Mouse (Mus musculus) right cerebral cortex, adult 18-20 months (tissue): ENCODE results near the gene Btbd3.
A peak's percentile ranks its signal among the peaks of the same experiment; 100 is the strongest.
"Not testable (repeated sequence)": the region's sequence is repeated elsewhere in the genome, so short reads cannot be mapped to it uniquely, and the experiment has no call there.

Source experiments
- DNase-seq: peaks from one replicate; pipeline ENCODE4 v3.0.0; 2022; ENCODE audit warnings: mixed read lengths

The Btbd3 gene

DNA sequence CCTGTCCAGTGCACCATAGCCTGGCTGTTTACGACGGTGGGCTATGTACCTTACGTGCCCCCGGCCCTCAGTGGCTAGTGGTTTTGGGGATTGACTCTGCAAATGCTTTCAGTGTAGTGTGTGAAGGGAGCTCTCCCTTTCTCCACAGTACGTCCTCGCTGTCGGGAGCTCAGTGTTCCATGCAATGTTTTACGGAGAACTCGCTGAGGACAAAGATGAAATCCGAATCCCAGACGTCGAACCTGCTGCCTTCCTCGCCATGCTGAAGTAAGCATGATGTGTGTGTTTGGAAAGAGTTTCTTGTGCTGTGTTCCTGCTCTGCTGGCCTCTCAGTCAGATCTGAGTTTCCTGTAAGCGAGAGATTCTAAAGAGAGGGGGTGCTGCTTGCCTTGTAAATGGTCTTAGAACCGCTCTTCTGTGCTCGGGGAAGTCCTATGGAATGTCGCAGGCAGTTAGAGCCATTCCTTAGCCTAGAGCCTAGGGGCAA, 23.9 kb downstream of the Btbd3 start:
- no peak for DNase-seq

GRCm38 (mm10) chr2:138281550-138282201, 25.3 kb downstream of the Btbd3 start:
- no peak for DNase-seq

DNA sequence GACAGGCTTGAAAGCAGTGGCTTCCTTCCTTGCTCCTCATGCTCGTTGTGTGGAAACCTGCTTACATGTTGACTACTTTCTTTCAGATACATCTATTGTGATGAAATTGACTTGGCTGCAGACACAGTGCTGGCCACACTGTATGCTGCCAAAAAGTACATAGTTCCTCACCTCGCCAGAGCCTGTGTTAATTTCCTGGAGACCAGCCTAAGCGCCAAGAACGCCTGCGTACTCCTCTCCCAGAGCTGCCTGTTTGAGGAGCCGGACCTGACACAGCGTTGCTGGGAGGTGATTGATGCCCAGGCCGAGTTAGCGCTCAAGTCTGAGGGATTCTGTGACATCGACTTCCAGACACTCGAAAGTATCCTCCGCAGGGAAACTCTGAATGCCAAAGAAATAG, 27.0 kb downstream of the Btbd3 start:
- no peak for DNase-seq

- DNase-seq, result no peak
Observed at GRCm38 (mm10) chr2:138283856-138284255, 27.5 kb downstream of the Btbd3 start.

- no peak for DNase-seq
Observed at GRCm38 (mm10) chr2:138285811-138286210, 29.4 kb downstream of the Btbd3 start.

DNA sequence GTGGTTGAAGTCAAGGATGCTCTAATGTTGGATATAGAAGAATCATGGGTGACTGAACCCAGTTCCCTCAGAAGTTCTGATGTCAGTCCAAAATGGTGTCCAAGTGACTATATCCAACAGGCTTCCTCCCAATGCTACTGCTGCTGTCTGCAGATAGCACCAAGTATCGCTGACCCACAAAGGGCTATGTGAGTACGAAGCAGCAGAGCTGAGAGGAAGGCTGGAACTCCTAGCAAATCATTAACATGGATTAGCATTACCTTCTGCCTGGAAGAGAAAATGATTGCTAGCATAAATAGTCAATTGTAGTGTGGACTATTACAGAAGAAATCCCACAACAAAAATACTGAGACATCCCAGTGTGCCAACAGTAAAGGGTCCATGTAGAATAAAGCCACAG, 33.8 kb downstream of the Btbd3 start:
- DNase-seq, result no peak

- DNase-seq, result no peak
Observed at GRCm38 (mm10) chr2:138294286-138294685, 37.9 kb downstream of the Btbd3 start.

- DNase-seq, result no peak
Observed at GRCm38 (mm10) chr2:138306236-138306635, 49.9 kb downstream of the Btbd3 start.

DNA sequence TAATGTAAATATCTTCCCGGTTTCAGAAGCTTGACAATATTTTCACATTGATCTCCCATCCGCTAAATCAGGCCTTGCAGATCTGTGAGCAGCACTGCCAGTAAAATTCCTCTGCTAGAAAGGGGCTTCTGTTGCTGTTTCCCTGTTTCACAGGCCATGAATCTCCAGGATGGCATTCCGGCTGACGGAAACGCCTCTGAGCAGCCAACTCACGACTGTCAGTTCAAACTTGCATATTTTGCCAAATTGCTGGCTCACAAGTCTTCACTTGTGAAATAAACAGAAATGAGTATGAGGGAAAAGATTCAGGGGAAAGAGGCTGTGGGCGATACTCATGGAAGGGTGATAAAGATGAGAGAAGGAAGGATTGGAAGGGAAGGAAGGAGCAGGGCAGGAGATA, 59.3 kb downstream of the Btbd3 start:
- DNase-seq, result peak; percentile 27

DNA sequence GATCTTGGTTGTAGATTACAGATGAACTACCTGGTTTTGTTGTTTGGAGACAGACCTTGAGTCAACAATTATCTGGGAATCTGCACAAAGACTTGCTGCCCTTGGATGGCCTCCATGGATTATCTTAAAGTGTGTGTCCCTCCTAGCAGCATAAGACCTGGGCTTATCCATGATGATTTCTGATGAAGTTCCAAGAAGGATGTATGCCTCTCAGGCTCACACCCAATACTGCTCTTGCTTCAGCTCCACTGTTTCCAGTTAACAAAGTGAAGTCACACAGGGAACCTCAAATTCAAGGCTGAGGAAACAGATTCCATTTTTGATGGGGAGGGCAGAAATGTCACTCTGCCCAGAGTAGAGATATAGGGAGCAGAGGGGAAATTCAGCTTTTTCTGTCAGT, 64.0 kb downstream of the Btbd3 start:
- DNase-seq, result no peak

GRCm38 (mm10) chr2:138321041-138321481, 64.7 kb downstream of the Btbd3 start:
- no peak for DNase-seq

- DNase-seq, result no peak
Observed at GRCm38 (mm10) chr2:138322270-138323114, 66.1 kb downstream of the Btbd3 start.

- no peak for DNase-seq
Observed at GRCm38 (mm10) chr2:138326367-138326766, 70.0 kb downstream of the Btbd3 start.

- DNase-seq, result not testable (repeated sequence)
Observed at GRCm38 (mm10) chr2:138334198-138334597, 77.8 kb downstream of the Btbd3 start.

DNA sequence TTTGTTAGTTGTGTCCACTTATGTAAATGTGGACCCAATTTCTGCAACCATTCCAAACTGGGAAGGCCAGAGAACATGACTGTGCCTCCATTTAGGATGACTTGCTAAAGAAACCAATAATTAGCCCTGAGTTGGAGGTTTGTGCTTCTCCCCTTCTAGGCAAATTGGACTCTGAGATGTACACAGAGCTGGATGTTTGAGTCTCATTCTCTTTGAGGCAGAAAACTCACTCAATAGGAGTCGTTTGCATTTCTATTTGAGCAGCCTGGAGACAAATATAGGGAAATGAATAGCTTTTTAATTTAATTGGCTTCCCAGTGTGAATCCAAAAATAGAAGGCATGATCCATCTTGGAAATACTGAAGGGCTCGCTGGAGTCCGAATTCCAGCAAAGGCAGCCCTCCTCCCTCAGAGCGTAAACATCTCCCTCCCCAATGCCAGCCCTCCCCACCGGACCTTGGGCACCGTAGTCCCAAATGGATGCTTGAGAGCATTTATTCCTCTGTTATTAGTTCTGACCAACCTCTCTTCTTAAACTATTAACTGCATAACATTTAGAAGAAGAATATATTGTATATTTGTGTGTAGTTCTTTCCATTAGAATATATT, 81.6 kb downstream of the Btbd3 start:
- no peak for DNase-seq

DNA sequence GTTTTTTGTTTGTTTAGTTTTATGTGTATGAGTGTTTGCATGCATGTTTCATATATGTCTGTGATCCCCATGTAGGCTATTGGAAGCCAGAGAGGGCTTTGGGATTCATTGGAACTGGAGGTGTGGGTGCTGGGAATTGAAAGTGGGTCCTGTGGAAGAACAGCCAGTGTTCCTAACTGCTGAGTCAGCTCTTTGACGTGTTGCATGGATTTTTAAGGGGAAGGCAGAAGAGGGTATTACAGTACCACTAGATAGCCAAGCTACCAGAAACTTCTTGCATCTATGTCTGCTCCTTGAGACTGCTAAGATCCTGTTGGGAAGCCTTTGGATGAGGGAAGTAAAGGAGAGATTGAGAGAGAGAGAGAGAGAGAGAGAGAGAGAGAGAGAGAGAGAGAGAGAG, 82.2 kb downstream of the Btbd3 start:
- DNase-seq, result no peak

GRCm38 (mm10) chr2:138355366-138355765, 99.0 kb downstream of the Btbd3 start:
- no peak for DNase-seq

DNA sequence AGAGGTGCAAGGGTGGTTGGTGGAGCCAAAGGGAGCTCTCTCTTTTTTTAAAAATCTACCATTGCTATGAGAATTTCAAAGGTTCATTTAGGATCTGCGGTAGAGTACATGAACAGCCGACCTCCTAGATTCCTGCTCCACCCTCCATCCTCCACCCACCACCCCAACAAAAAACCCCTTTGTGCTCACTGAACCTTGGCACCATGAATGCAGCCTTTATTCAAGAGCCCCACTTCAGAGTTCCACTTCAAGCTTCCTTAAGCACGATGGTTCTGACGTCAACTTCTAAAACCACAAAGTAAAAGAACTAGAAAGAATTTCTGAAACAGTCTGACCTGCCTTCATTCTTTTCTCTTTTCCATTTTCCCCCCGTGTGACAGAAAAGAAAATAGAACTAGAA, 106.1 kb downstream of the Btbd3 start:
- DNase-seq, result no peak

DNA sequence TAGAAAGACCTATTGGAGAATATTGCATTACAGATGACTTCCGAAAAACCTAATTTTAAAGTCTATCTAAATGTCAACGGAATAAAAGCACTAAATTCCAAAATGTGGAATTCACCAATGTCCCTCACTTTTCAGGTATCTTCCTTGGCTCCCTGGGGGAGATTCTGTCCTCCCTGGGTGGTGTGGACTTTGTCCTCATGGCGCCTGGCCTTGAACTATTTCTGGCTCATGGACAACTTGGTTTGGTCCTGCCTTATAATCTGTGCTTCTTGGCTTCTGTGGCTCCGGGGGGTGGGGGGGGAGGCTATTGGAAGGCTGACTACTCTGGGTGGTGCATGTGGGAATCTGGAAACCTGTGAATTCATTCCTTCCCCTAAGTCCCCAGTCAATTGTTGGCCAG, 109.0 kb downstream of the Btbd3 start:
- DNase-seq, result no peak

DNA sequence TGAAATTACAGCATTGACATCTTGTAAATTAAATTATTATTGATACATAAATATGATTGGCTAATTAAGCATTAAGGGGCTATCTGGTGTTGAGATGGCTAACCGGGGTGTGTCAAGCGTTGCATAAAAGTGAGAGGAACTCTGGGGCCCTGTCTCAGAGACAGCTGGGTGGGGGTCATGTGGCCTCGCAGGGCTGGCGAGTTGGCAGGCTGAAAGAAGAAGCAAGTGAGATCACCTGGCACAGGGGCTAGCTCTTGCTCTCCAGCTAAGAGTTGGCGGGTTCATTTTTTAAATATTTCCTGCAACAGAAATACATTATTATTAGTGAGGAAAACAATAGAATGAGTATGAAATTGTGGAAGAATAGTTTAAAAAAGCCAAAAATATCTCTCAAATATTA, 118.2 kb downstream of the Btbd3 start:
- no peak for DNase-seq

DNA sequence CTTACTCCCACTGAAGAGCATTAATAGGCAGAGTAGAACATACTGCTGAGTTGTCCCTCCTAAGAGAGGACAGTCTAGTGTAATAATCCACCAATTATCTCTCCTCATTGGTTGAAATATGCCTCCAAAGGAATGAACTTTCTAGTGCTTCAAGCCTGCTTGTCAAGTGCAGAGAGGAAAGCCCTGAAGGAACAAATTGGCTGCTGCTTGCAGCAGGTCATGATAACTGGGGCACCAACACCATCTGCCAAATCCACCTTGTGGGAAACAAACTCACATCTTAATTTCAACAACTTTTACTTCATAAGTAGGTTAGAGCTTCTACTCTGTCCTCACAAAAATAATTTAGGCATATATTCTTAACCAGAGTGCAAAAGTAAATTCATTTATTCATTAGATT, 122.5 kb downstream of the Btbd3 start:
- no peak for DNase-seq

GRCm38 (mm10) chr2:138384762-138385161, 128.4 kb downstream of the Btbd3 start:
- DNase-seq, result no peak

DNA sequence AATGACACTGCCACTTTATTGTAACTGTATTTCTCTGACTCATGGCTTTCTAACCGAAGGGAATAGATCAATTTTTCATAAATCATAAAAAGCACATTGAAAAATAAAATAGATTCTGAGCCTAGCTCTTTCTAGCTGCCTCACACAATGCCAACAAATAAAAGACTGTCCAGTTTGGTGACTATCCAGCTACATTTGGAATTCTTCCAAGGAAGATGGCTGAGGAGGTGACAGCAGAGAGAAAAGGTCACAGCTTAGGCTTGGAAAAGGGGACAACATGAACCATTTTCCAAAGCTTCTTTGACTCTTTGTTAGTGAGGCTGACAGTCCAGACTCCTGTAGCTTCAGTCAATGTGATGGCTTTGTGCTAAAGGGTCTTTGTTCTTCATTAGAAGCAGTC, 132.2 kb downstream of the Btbd3 start:
- DNase-seq, result no peak

DNA sequence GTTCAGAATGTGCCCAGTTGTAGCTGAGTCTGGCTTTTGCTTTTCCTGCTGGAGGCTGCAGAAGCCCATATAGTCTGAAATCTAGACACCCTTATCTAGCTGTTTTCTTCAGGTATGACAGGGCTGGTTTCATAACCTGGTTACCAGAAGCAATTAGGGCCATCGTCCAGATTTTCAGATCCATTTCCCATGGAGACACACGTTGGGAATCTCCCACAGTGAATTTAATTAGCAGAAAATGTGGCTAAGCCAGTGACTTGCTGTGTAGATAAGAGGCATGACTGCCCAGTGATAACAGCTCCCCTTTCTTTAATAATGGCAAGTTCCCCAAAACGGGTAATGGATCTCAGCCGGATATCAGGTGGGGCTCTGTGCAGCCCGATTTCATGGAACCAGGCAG, 146.7 kb downstream of the Btbd3 start:
- DNase-seq, result no peak
